Mouse (Mus musculus): ENCODE measurements around the gene Slc5a12. TPM values are rescaled to one million over a fixed set of nuclear protein-coding genes. Genes with fewer than 3 reads are reported as not detected.

Slc5a12 gene
- not detected in 2 replicates for polyA plus RNA-seq (2014; fragmentation: Nextera tagmentation; extraction: Ambion mirVana)

DNA sequence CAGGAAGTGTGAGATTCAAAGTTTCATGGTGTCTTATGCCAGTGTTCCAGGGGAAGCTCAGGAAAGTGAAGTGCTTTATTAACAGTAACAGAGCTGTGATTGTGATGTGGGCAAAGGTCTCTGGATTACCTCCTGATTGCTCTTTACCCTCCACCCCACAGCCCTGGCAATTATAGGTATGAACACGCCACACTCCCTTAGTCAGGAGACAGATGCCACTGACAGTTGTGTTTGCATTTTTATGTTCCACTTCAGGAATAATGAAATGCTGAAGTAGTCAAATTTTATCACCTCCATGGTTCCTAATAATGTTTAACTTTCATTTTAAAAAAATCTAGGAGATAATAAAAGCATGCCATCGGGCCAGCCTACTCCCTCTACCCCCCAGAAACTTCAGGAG lies at the start of gene Slc5a12:
Gene Slc5a12, plus strand, starts transcription at position 367 of the 400 bp plus-strand sequence.
- WGBS = 90% methylated on average over 2 of the region's 2 CpGs
- Histone ChIP-seq H3K36me3 (ENCODE audit: control insufficient read depth, insufficient read depth, low read length) (no peaks in the 10 kb centered on the region), H3K9me3 (replicated peaks; ENCODE audit: control insufficient read depth, low read length) (no peaks in the 10 kb centered on the region), H3K4me3 (ENCODE audit: low read depth, low read length) (no peak within 1 kb of the TSS), H3K9ac (ENCODE audit: low read length) (no peak within 1 kb of the TSS), H3K4me1 (ENCODE audit: control insufficient read depth, insufficient read depth, low read length) (no peaks in the 10 kb centered on the region), H3K27ac (ENCODE audit: low read depth, low read length) (no peak within 1 kb of the TSS), H3K4me2 (ENCODE audit: low read length) (no peak within 1 kb of the TSS), H3K27me3 (replicated peaks; ENCODE audit: control insufficient read depth, insufficient read depth, low read length) (no peaks in the 10 kb centered on the region)
- DNase-seq (ENCODE audit: low spot score) = no peak
- ATAC-seq = no peak

- ATAC-seq (no peak), DNase-seq (ENCODE audit: low spot score) (no peak)
- Histone ChIP-seq H3K4me1 (ENCODE audit: control insufficient read depth, insufficient read depth, low read length) (no peaks in the 10 kb centered on the region), H3K4me3 (ENCODE audit: low read depth, low read length) (no peak overlapping the region), H3K36me3 (ENCODE audit: control insufficient read depth, insufficient read depth, low read length) (no peaks in the 10 kb centered on the region), H3K9ac (ENCODE audit: low read length) (no peak overlapping the region), H3K27ac (ENCODE audit: low read depth, low read length) (no peak overlapping the region), H3K4me2 (ENCODE audit: low read length) (no peak overlapping the region), H3K9me3 (replicated peaks; ENCODE audit: control insufficient read depth, low read length) (no peaks in the 10 kb centered on the region), H3K27me3 (replicated peaks; ENCODE audit: control insufficient read depth, insufficient read depth, low read length) (no peaks in the 10 kb centered on the region)
- WGBS = 92% methylated on average over 1 of the region's 1 CpGs
These were observed 41.0 kb upstream of the Slc5a12 start for GRCm38 (mm10) chr2:110556098-110556497.

- no peak overlapping the region for H3K9ac ChIP-seq (ENCODE audit: low read length)
- peak; percentile 6 for DNase-seq (ENCODE audit: low spot score)
- no peaks in the 10 kb centered on the region for H3K9me3 ChIP-seq (replicated peaks; ENCODE audit: control insufficient read depth, low read length)
- no peaks in the 10 kb centered on the region for H3K4me1 ChIP-seq (ENCODE audit: control insufficient read depth, insufficient read depth, low read length)
- ATAC-seq = no peak
- no peak overlapping the region for H3K4me2 ChIP-seq (ENCODE audit: low read length)
- no peak overlapping the region for H3K4me3 ChIP-seq (ENCODE audit: low read depth, low read length)
- no peak overlapping the region for H3K27ac ChIP-seq (ENCODE audit: low read depth, low read length)
- 93% methylated on average over 2 of the region's 2 CpGs for WGBS
- no peaks in the 10 kb centered on the region for H3K36me3 ChIP-seq (ENCODE audit: control insufficient read depth, insufficient read depth, low read length)
- no peaks in the 10 kb centered on the region for H3K27me3 ChIP-seq (replicated peaks; ENCODE audit: control insufficient read depth, insufficient read depth, low read length)
These were observed 34.5 kb upstream of the Slc5a12 start for GRCm38 (mm10) chr2:110562621-110563020.

- Histone ChIP-seq H3K4me1 (ENCODE audit: control insufficient read depth, insufficient read depth, low read length) (no peaks in the 10 kb centered on the region), H3K4me3 (ENCODE audit: low read depth, low read length) (no peak overlapping the region), H3K27me3 (replicated peaks; ENCODE audit: control insufficient read depth, insufficient read depth, low read length) (no peaks in the 10 kb centered on the region), H3K4me2 (ENCODE audit: low read length) (no peak overlapping the region), H3K9ac (ENCODE audit: low read length) (no peak overlapping the region), H3K36me3 (ENCODE audit: control insufficient read depth, insufficient read depth, low read length) (no peaks in the 10 kb centered on the region), H3K27ac (ENCODE audit: low read depth, low read length) (no peak overlapping the region), H3K9me3 (replicated peaks; ENCODE audit: control insufficient read depth, low read length) (no peaks in the 10 kb centered on the region)
- 35% methylated on average over 5 of the region's 5 CpGs for WGBS
- ATAC-seq (peak; percentile 90), DNase-seq (ENCODE audit: low spot score) (peak; percentile 91)
These were observed 32.1 kb upstream of the Slc5a12 start for GRCm38 (mm10) chr2:110564673-110565627.

DNA sequence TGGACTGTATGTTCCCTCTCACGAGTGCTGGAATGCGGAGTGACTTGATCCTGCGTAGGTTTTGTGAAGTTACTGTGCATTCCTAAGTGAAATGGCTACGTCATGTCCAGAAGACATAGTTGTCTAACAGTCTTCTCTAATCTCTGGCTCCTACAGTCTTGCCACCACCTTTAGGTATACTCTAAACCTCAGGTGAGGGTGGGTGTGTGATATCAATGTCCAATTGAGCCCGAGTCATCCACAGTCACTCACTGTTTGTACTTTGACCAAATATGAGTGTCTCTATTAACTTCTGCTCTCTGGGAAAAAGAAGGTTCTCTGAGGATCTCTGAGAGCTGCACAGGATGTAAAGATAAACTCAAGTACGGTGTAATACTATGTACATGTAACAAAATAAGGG lies 10.4 kb upstream of the Slc5a12 start:
- no peak overlapping the region for H3K27ac ChIP-seq (ENCODE audit: low read depth, low read length)
- no peaks in the 10 kb centered on the region for H3K27me3 ChIP-seq (replicated peaks; ENCODE audit: control insufficient read depth, insufficient read depth, low read length)
- no peak for DNase-seq (ENCODE audit: low spot score)
- ATAC-seq = no peak
- no peaks in the 10 kb centered on the region for H3K36me3 ChIP-seq (ENCODE audit: control insufficient read depth, insufficient read depth, low read length)
- no peak overlapping the region for H3K4me2 ChIP-seq (ENCODE audit: low read length)
- H3K4me1 ChIP-seq (ENCODE audit: control insufficient read depth, insufficient read depth, low read length) = no peaks in the 10 kb centered on the region
- no peak overlapping the region for H3K9ac ChIP-seq (ENCODE audit: low read length)
- 91% methylated on average over 6 of the region's 6 CpGs for WGBS
- no peaks in the 10 kb centered on the region for H3K9me3 ChIP-seq (replicated peaks; ENCODE audit: control insufficient read depth, low read length)
- H3K4me3 ChIP-seq (ENCODE audit: low read depth, low read length) = no peak overlapping the region

DNA sequence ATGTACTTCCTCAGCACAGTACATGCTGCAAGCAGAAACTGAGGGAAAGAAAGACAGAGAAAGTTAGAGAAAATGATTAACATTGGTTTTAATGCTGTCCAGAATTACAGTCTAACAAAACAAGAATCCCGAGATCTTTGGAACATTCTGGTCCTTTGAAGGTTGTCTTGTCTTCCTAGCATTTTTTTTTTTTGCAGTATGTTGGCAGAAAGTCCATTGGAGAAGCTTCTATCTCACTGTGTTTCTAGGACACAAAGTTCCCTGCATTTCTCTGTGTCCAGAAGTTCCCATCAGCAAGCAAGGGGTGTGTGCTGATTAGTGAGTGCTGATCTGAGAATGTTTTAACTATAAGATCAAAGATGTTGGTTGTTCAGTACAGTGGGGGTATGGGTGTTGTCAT lies 7.1 kb upstream of the Slc5a12 start:
- Histone ChIP-seq H3K36me3 (ENCODE audit: control insufficient read depth, insufficient read depth, low read length) (no peaks in the 10 kb centered on the region), H3K9ac (ENCODE audit: low read length) (no peak overlapping the region), H3K4me3 (ENCODE audit: low read depth, low read length) (no peak overlapping the region), H3K4me2 (ENCODE audit: low read length) (no peak overlapping the region), H3K27me3 (replicated peaks; ENCODE audit: control insufficient read depth, insufficient read depth, low read length) (no peaks in the 10 kb centered on the region), H3K27ac (ENCODE audit: low read depth, low read length) (no peak overlapping the region), H3K4me1 (ENCODE audit: control insufficient read depth, insufficient read depth, low read length) (no peaks in the 10 kb centered on the region), H3K9me3 (replicated peaks; ENCODE audit: control insufficient read depth, low read length) (no peaks in the 10 kb centered on the region)
- ATAC-seq (no peak), DNase-seq (ENCODE audit: low spot score) (no peak)
- WGBS = 88% methylated on average over 1 of the region's 1 CpGs

- no peaks in the 10 kb centered on the region for H3K9me3 ChIP-seq (replicated peaks; ENCODE audit: control insufficient read depth, low read length)
- no peaks in the 10 kb centered on the region for H3K27me3 ChIP-seq (replicated peaks; ENCODE audit: control insufficient read depth, insufficient read depth, low read length)
- no peak overlapping the region for H3K4me3 ChIP-seq (ENCODE audit: low read depth, low read length)
- H3K4me2 ChIP-seq (ENCODE audit: low read length) = no peak overlapping the region
- ATAC-seq (no peak), DNase-seq (ENCODE audit: low spot score) (no peak)
- H3K4me1 ChIP-seq (ENCODE audit: control insufficient read depth, insufficient read depth, low read length) = no peaks in the 10 kb centered on the region
- no peaks in the 10 kb centered on the region for H3K36me3 ChIP-seq (ENCODE audit: control insufficient read depth, insufficient read depth, low read length)
- H3K9ac ChIP-seq (ENCODE audit: low read length) = no peak overlapping the region
- H3K27ac ChIP-seq (ENCODE audit: low read depth, low read length) = no peak overlapping the region
- 80% methylated on average over 3 of the region's 3 CpGs for WGBS
These were observed 4.8 kb upstream of the Slc5a12 start for GRCm38 (mm10) chr2:110592276-110592675.

DNA sequence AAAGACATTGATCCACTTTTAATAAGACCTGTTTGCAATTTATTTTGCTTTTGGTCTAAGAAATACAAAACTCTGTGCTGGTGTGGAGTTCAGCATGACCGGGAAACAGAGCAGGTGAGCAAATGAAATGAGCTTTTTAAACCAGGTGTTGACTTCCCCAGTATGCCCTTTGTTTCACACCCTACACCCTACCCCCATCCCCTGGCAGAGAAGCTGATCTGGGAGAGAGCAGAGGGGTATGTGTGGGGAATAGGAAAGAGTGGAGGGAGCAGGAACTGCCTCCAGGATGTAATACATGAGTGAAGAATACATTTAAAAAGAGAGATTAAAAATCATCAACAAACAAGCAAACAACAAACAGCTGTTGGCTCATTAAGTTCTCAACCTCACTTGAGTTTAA lies 47.3 kb downstream of the Slc5a12 start:
- DNase-seq (ENCODE audit: low spot score) = no peak
- Histone ChIP-seq H3K27me3 (replicated peaks; ENCODE audit: control insufficient read depth, insufficient read depth, low read length) (no peaks in the 10 kb centered on the region), H3K4me1 (ENCODE audit: control insufficient read depth, insufficient read depth, low read length) (no peaks in the 10 kb centered on the region), H3K9ac (ENCODE audit: low read length) (no peak overlapping the region), H3K4me3 (ENCODE audit: low read depth, low read length) (no peak overlapping the region), H3K4me2 (ENCODE audit: low read length) (no peak overlapping the region), H3K36me3 (ENCODE audit: control insufficient read depth, insufficient read depth, low read length) (no peaks in the 10 kb centered on the region), H3K27ac (ENCODE audit: low read depth, low read length) (no peak overlapping the region), H3K9me3 (replicated peaks; ENCODE audit: control insufficient read depth, low read length) (no peaks in the 10 kb centered on the region)
- no peak for ATAC-seq
- WGBS = 68% methylated on average over 1 of the region's 1 CpGs

DNA sequence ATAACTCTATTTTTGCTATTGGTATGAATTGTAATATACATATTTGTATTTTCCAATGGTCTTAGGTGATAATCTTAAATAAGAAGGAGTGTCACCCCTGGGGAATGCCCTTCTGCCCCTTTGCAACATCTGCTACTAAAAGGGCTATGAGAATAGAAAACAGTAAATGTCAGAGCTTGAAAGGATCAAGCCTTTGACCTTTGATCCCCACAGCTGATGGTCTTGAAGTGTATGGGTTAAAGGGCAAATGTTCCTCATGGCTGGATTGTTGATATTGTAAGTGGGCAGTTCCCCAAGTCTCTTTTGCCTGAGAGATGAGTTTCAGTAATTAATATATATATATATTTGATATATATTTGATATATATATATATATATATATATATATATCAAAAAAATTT lies 47.7 kb downstream of the Slc5a12 start:
- ATAC-seq = no peak
- no peaks in the 10 kb centered on the region for H3K36me3 ChIP-seq (ENCODE audit: control insufficient read depth, insufficient read depth, low read length)
- H3K9me3 ChIP-seq (replicated peaks; ENCODE audit: control insufficient read depth, low read length) = no peaks in the 10 kb centered on the region
- no peak overlapping the region for H3K27ac ChIP-seq (ENCODE audit: low read depth, low read length)
- H3K4me1 ChIP-seq (ENCODE audit: control insufficient read depth, insufficient read depth, low read length) = no peaks in the 10 kb centered on the region
- H3K4me2 ChIP-seq (ENCODE audit: low read length) = no peak overlapping the region
- no peak for DNase-seq (ENCODE audit: low spot score)
- H3K27me3 ChIP-seq (replicated peaks; ENCODE audit: control insufficient read depth, insufficient read depth, low read length) = no peaks in the 10 kb centered on the region
- H3K4me3 ChIP-seq (ENCODE audit: low read depth, low read length) = no peak overlapping the region
- no peak overlapping the region for H3K9ac ChIP-seq (ENCODE audit: low read length)
